Mouse (Mus musculus): ENCODE data around the gene Polr2a.

DNA sequence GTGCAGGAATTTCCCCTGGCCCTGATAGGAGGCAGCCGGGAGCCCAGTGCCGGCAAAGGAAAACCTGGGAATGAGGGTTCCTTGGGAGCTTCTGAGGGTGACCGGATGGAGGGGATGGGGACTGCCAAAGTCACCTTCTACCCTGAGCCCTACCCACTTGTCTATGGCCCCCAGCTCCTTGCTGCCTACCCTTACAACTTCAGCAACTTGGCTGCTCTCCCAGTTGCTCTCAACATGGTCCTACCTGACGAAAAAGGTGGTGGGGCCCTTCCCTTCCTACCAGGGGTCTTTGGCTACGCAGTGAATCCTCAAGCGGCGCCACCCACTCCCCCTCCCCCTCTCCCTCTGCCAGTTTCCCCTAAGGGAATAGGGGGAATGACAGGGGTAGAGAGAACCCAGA is 20.5 kb upstream of the Polr2a start:
- TF ChIP-seq CTCF (IDR thresholded peaks at IDR 0.05; ENCODE audit: control insufficient read depth, insufficient read depth, low read length) (no peak), POLR2A (IDR thresholded peaks at IDR 0.05; ENCODE audit: borderline replicate concordance, control insufficient read depth, low read depth, low read length) (no peak)
